Mouse (Mus musculus) left cerebral cortex, postnatal 36 days (tissue): ENCODE data around the gene Vstm2b. TPM values are rescaled to one million over a fixed set of nuclear protein-coding genes. Genes with fewer than 3 reads are reported as not detected.
A peak's percentile ranks its signal among the peaks of the same experiment; 100 is the strongest.

ENCODE experiments used
- DNase-seq, 2 experiments: peaks; one replicate each; pipeline ENCODE4 v3.0.0; 2021 to 2022; ENCODE audit warnings: low spot score in 2 of 2, mixed read lengths in 1 of 2
- intact Hi-C: fragments of 180-260 bp; cut with DNase I; formaldehyde crosslinking; loops from one replicate; pipeline ENCODE4 v1.15.1; 2025
- total RNA-seq, 2 experiments: library from RNA; stranded (reverse); gene quantifications; 2 replicates each; pipeline ENCODE4 v1.2.3; 2021

The Vstm2b gene
- total RNA-seq: 10 to 100 TPM; 51.0 to 63.0 TPM

GRCm38 (mm10) chr7:40898096-40898710 is at the start of gene Vstm2b:
TSS of gene Vstm2b (plus strand) at chr7:40898328.
- intact Hi-C loops: loop anchor here (5.0 kb wide), 3 partner anchors 71 to 501 kb away; no protein-coding TSS in a partner anchor
- DNase-seq: no peak

- intact Hi-C loops: no loop called here
These were observed 42.0 kb upstream of the Vstm2b start for GRCm38 (mm10) chr7:40856088-40856625.

GRCm38 (mm10) chr7:40873380-40873990 is 24.6 kb upstream of the Vstm2b start:
- intact Hi-C loops: no loop called here

More at GRCm38 (mm10) chr7:40856088-40856625, 42.0 kb upstream of the Vstm2b start:
- DNase-seq: no peak

GRCm38 (mm10) chr7:40884855-40885489 is 13.2 kb upstream of the Vstm2b start:
- peak; percentile 31 to 35 for DNase-seq
- intact Hi-C loops: no loop called here

More at GRCm38 (mm10) chr7:40873380-40873990, 24.6 kb upstream of the Vstm2b start:
- no peak for DNase-seq

GRCm38 (mm10) chr7:40888358-40888757 is 9.8 kb upstream of the Vstm2b start:
- intact Hi-C loops: no loop called here
- DNase-seq: no peak

GRCm38 (mm10) chr7:40896964-40897363 is 1.2 kb upstream of the Vstm2b start:
- intact Hi-C loops: loop anchor here (5.0 kb wide), 3 partner anchors 70 to 500 kb away; no protein-coding TSS in a partner anchor
- no peak for DNase-seq

- DNase-seq: peak; percentile 80 to 87
- intact Hi-C loops: loop anchor here (5.0 kb wide), 3 partner anchors 72 to 502 kb away; no protein-coding TSS in a partner anchor
These were observed 715 bp downstream of the Vstm2b start for GRCm38 (mm10) chr7:40898711-40899375.

GRCm38 (mm10) chr7:40899376-40900265 is 1.5 kb downstream of the Vstm2b start:
- DNase-seq: peak; percentile 42 to 51
- intact Hi-C loops: loop anchor here (2.0 to 10.0 kb wide), 6 partner anchors 72 to 625 kb away; no protein-coding TSS in a partner anchor

GRCm38 (mm10) chr7:40901201-40901600 is 3.1 kb downstream of the Vstm2b start:
- DNase-seq: peak; percentile 79 to 82
- intact Hi-C loops: loop anchor here (2.0 to 10.0 kb wide), 3 partner anchors 100 to 626 kb away; no protein-coding TSS in a partner anchor

GRCm38 (mm10) chr7:40902506-40902905 is 4.4 kb downstream of the Vstm2b start:
- intact Hi-C loops: loop anchor here (10.0 kb wide), 2 partner anchors 598 to 628 kb away; no protein-coding TSS in a partner anchor
- DNase-seq: peak; percentile 36 to 41

GRCm38 (mm10) chr7:40906484-40906883 is 8.4 kb downstream of the Vstm2b start:
- intact Hi-C loops: loop anchor here (10.0 kb wide), 2 partner anchors 602 to 632 kb away; no protein-coding TSS in a partner anchor
- DNase-seq: no peak

GRCm38 (mm10) chr7:40916761-40917160 is 18.6 kb downstream of the Vstm2b start:
- peak; percentile 14 to 15 for DNase-seq
- intact Hi-C loops: no loop called here

- DNase-seq: no peak
- intact Hi-C loops: no loop called here
These were observed 22.0 kb downstream of the Vstm2b start for GRCm38 (mm10) chr7:40920118-40920517.

GRCm38 (mm10) chr7:40921281-40921680 is 23.2 kb downstream of the Vstm2b start:
- intact Hi-C loops: no loop called here

GRCm38 (mm10) chr7:40922871-40923270 is 24.7 kb downstream of the Vstm2b start:
- intact Hi-C loops: no loop called here
- DNase-seq: no peak

More at GRCm38 (mm10) chr7:40921281-40921680, 23.2 kb downstream of the Vstm2b start:
- peak; percentile 39 to 45 for DNase-seq

GRCm38 (mm10) chr7:40928391-40928790 is 30.3 kb downstream of the Vstm2b start:
- intact Hi-C loops: no loop called here
- no peak for DNase-seq

- intact Hi-C loops: no loop called here
- DNase-seq: no peak
These were observed 38.6 kb downstream of the Vstm2b start for GRCm38 (mm10) chr7:40936617-40937212.

GRCm38 (mm10) chr7:40939371-40939770 is 41.2 kb downstream of the Vstm2b start:
- peak; percentile 41 to 62 for DNase-seq
- intact Hi-C loops: no loop called here
